Mouse (Mus musculus): Measurements from ENCODE around the gene Nr2e1. TPM values are rescaled to one million over a fixed set of nuclear protein-coding genes. Genes with fewer than 3 reads are reported as not detected.
A peak's percentile ranks its signal among the peaks of the same experiment; 100 is the strongest.

The Nr2e1 gene
- 0.10 TPM in 1 of 2 replicates, not detected in the other for polyA plus RNA-seq (2015; fragmentation: Nextera tagmentation; extraction: Ambion mirVana)

DNA sequence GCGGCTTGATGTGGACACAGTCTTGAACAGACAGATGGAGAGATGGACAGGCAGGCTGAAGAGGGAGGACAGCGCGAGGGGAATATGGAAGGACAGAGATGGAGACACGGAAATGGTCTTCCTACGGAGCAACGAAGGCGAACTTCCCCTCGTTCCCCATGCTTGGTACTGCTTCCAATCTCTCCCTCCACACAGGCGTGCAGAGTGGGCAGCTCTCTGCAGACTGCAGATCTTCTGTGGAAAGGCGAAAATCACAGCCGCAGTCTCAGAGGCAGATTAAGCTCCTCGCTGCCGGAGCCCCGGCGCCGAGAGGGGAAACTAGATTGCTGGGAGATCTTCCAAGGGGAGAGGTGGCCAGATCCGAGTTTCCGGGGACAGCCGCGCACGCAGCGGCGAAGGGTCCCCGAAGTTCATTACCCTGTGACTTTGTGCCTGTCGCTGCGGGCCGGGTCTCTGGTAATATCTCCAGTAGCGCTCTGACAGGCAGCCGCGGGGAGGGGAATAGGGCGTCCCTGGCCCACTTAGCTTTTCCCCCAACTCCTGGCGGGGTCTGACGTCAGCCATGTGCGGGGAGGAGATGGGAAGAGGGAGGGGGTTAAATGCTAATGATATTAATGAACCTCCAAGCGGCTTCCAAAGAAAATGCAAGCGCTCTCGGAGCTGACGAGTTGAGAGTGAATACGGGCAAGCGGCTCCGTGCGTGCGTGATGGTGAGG lies at the start of gene Nr2e1, which contains the start of gene Ostm1:
TSS of gene Nr2e1 (minus strand) at position 476 of the 716 bp plus-strand sequence.
TSS of gene Ostm1 (plus strand) at position 666 of the 716 bp plus-strand sequence.
- no peak for DNase-seq (ENCODE audit: low spot score)

- DNase-seq (ENCODE audit: low spot score) = no peak
These were observed 49.3 kb upstream of the Nr2e1 start for GRCm38 (mm10) chr10:42632453-42633360.

GRCm38 (mm10) chr10:42631754-42632452 lies 48.5 kb upstream of the Nr2e1 start:
- DNase-seq (ENCODE audit: low spot score) = no peak

- DNase-seq (ENCODE audit: low spot score) = no peak
These were observed 47.3 kb upstream of the Nr2e1 start for GRCm38 (mm10) chr10:42630596-42631355.

- no peak for DNase-seq (ENCODE audit: low spot score)
These were observed 42.5 kb upstream of the Nr2e1 start for GRCm38 (mm10) chr10:42625907-42626306.

DNA sequence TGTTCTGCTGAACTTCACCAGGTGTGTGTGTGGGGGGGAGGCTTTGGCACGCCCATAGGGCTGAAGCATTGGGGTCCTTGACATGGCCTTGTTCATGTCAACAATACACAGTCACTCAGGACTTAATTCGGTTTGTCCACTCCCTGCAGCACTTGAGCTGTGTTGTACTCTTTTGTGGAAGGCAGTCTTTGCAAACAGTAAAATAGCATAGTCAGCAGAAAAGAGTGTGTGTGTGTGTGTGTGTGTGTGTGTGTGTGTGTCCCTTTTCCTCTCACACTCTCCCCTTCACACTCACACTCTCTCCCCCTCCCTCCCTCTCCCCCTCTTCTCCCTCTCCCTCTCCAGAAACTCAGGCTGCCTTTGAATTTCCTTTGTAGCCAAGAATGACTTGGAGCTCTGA lies 34.9 kb upstream of the Nr2e1 start:
- DNase-seq (ENCODE audit: low spot score) = no peak

GRCm38 (mm10) chr10:42614766-42615165 lies 31.3 kb upstream of the Nr2e1 start:
- no peak for DNase-seq (ENCODE audit: low spot score)

DNA sequence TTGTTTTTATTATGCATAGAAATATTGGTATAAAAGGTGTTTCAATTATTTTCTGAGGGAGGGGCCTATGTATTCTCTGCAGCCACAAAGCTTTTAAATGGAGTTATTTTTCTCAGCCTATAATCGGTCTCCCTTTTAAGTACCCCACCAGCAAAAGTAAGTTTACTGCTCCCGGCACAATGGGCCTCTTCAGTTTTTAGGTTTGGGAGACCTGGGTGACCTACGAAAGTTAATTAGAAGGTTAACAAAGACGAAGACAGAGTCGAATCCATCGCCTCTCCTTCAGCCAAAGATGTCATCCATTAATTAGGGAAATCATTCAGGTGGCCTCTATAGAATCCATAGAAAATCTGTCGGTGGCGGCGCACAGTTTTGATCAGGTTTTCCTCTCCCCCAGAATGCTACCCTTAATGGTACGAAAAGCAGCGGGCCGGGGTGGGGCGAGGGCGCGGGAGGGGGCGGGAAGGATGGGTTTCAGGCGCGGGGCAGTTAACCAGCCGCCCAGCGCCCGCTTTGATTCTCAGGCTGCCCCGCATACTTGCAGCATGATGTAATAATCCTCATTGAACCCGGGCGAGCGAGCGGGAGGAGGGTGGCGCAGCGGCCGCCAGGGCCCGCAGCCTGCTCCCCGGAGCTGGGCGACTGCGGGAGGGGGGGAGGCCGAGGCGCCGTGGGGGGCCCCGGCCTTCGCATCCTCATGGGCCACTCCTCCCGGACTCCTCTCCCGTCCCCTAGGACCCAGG lies 30.4 kb upstream of the Nr2e1 start:
- DNase-seq (ENCODE audit: low spot score) = no peak

DNA sequence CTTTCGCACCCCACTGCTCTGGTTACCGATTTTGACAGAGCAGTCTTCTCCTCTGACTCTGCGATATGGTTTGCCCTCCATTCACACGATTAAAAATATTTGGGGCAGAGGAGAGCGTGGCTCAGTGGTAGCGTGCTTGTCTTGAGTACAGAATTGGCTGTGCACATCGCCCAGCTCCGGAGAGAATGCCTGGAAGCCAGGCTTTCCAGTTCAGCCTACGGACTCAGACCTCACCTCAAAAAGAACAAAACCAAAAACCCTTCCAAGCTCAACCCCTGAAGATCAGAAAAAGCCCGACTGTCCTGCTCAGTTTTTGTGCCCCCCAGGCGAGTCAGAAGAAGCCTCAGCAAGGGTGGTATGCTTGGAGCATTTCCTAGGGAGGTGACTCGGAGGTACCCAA lies 29.6 kb upstream of the Nr2e1 start:
- no peak for DNase-seq (ENCODE audit: low spot score)

- DNase-seq (ENCODE audit: low spot score) = no peak
These were observed 23.3 kb upstream of the Nr2e1 start for GRCm38 (mm10) chr10:42606757-42607156.

- no peak for DNase-seq (ENCODE audit: low spot score)
These were observed 21.4 kb upstream of the Nr2e1 start for GRCm38 (mm10) chr10:42604874-42605273.

DNA sequence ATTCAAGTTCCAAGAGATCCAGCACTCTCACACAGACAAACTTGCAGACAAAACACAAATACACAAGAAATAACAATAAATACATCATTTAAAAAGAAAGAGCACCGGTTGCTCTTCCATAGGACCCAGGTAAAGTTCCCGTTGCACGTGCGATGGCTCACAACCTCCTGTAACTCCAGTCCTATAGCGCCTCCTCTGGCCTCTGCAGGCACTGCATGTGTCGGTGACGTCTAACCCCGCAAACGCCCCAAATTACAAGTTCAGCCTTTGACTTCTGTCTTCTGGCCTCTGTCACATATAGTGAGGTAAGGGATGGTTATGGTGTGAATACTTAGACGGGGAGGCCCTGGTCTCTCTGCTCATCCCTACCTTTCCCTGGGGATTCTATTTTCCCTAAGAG lies 18.1 kb upstream of the Nr2e1 start:
- DNase-seq (ENCODE audit: low spot score) = peak; percentile 45

- no peak for DNase-seq (ENCODE audit: low spot score)
These were observed 15.2 kb upstream of the Nr2e1 start for GRCm38 (mm10) chr10:42598615-42599014.

- no peak for DNase-seq (ENCODE audit: low spot score)
These were observed 9.8 kb upstream of the Nr2e1 start for GRCm38 (mm10) chr10:42593201-42593600.

DNA sequence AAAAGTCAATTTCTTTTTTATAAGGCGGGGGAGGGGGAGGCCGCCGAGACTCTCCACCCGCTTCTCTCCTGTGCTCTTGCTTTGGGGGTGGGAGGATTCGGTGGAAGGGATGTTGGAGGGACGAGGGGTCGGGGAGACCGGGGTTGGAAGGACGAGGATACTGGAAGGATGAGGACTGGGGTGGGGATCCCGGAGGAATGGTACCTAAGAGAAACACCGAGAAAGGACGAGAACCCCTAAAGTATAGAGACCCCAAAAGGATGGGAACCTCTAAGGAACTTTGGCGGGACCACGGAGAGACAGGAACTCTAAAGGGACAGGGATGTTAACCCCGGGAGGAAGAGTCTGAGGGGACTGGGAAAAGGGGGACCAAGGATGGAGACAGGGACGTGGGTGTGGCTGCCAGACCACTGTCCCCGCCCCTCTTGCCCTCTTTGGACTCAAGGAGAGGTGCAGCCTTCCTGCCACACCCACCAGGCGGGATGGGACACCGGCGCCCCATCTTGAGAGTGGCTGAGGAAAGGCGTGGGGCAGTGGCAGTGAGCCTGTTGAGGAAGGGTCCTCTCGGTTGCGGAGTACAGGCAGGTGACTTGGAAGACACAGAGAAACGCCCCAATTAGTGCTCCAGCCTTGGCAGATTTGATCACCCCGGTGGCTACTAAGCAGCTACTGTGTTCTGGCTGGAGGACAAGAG lies 8.7 kb upstream of the Nr2e1 start:
- DNase-seq (ENCODE audit: low spot score) = no peak

GRCm38 (mm10) chr10:42591185-42591992 lies 8.0 kb upstream of the Nr2e1 start:
- DNase-seq (ENCODE audit: low spot score) = no peak

DNA sequence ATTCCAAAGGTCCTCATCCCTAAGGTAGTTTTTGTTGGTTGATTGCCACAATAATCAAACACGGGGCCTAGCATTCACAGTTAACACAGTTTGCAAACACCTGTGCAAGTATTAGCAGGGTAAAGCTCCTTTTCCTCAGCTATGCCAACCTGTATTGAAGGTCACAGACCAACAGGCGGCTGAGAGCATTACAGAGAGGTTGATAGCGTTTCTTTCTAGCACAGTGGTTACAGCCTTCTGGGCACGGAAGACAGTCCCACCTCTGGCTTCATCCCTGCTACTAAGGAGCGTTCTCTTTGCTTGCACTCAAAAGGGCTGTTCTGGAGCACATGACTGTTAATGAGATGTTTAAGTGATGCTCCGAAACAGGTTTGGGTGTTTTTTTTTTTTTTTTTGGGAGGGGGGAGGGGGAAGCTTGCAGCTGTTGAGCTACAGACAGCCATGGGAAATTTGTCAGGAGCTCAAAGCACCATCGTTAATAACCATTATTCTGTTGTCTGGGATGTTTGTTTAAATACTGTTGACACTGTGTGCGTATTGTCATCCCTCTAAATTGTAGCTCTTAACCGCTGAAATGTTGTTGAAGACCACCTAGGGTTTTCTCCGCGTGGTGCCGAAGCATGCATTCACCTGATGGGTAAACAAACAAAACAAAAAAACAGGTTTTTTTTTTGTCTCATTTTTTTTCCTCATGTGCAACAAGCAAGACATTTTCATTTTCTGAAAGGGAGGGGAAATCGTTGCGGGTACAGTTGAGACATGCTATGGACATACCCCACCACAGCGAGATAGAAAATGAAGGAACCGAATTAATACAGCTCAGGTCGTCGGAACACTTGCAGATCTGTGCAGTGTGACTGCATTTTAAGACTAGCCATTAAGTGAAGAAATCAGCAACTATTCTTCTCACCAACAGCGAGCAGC lies 7.1 kb upstream of the Nr2e1 start:
- DNase-seq (ENCODE audit: low spot score) = no peak

DNA sequence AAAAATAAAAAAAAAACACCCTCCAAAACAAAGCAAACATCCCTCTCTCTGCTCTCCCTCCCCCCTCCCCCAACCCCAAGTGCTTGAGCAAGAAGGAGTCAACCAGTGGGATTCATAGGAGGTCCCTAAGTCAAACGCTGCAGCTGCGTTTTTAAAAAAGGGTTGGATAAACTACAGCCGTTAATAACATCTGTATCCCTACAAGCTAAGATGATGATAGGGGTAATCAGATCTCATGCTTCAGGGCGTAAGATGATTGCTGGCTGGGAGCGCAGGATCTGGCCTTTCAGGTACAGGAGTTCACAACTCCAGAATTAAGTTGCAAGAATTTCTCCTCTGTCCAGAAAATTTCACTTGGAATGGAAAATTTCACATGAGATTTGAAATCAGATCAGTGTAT lies 6.1 kb upstream of the Nr2e1 start:
- DNase-seq (ENCODE audit: low spot score) = no peak

Measured in thymus, postnatal 0 days (tissue).